Mouse (Mus musculus): ENCODE results near the gene Acad10. TPM values are rescaled to one million over a fixed set of nuclear protein-coding genes. Genes with fewer than 3 reads are reported as not detected.

Acad10 gene
- total RNA-seq, 1 experiment from 2014 or later: 36.5 TPM

Other genes with a start within 250 kb of the Acad10 start
- 1.5 and 2.1 TPM in 2 replicates for gene Tmem116, start 208.6 kb downstream of the Acad10 start, total RNA-seq (2021)
- 110 and 116 TPM in 2 replicates for gene Erp29, start 208.0 kb downstream of the Acad10 start, total RNA-seq (2021)
- gene Adam1b, start 157.1 kb downstream of the Acad10 start, total RNA-seq (2021): not detected in 2 replicates
- 5.7 and 5.8 TPM in 2 replicates for gene Adam1a, start 115.0 kb downstream of the Acad10 start, total RNA-seq (2021)
- gene Gm42878, start 115.0 kb downstream of the Acad10 start, total RNA-seq (2021): not detected in 2 replicates
- 93.2 and 96.4 TPM in 2 replicates for gene Mapkapk5, start 114.6 kb downstream of the Acad10 start, total RNA-seq (2021)
- gene Aldh2, start 66.7 kb downstream of the Acad10 start, total RNA-seq (2021): 1,038 and 1,196 TPM in 2 replicates
- gene Acad12, start 41.6 kb downstream of the Acad10 start, total RNA-seq (2021): 25.1 and 29.1 TPM in 2 replicates
- 55.0 and 57.1 TPM in 2 replicates for gene Brap, start within 50 bp of the Acad10 start, total RNA-seq (2021)
- gene Atxn2, start 50.8 kb upstream of the Acad10 start, total RNA-seq (2021): 170 and 187 TPM in 2 replicates
- 35.6 and 43.0 TPM in 2 replicates for gene Sh2b3, start 177.1 kb upstream of the Acad10 start, total RNA-seq (2021)
- 7.1 and 8.8 TPM in 2 replicates for gene Pheta1, start 188.5 kb upstream of the Acad10 start, total RNA-seq (2021)